Mouse (Mus musculus): ENCODE data around the gene Fam57a. TPM values are rescaled to one million over a fixed set of nuclear protein-coding genes. Genes with fewer than 3 reads are reported as not detected.
A peak's percentile ranks its signal among the peaks of the same experiment; 100 is the strongest.

Gene Fam57a
- polyA plus RNA-seq, 1 experiment from 2014 or later: 32.4 TPM

DNA sequence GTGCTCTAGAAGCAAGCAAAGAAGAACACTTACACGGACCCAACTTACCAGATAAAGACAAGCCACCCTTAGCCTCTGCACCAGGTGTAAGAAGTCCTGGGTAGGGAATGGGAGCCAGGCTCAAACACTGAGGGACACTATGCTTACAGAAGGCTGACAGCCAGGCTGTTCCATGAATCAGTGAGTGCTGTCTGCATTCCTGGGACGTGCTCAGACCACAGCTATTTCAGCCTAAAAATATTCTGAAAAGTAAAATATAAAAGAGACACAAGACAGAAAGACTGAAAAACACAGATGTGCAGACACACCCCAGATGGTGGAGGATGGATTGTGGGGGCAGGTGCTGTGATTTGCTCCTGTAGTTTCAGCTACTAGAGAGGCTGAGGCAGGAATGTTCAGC is 24.6 kb upstream of the Fam57a start:
- Histone ChIP-seq H3K4me3 (no peak overlapping the region), H3K36me3 (peaks cover 34% of the 10 kb centered on the region), H3K27ac (replicated peaks) (no peak overlapping the region), H3K27me3 (ENCODE audit: low read depth, poor library complexity, severe bottlenecking) (no peaks in the 10 kb centered on the region), H3K9me3 (replicated peaks) (no peaks in the 10 kb centered on the region), H3K4me1 (no peaks in the 10 kb centered on the region)
- no peak for DNase-seq (ENCODE audit: low spot score)
- 91% methylated on average over 2 of the region's 2 CpGs for WGBS

- Histone ChIP-seq H3K27me3 (ENCODE audit: low read depth, poor library complexity, severe bottlenecking) (no peaks in the 10 kb centered on the region), H3K27ac (replicated peaks) (no peak overlapping the region), H3K4me3 (no peak overlapping the region), H3K36me3 (peaks cover 58% of the 10 kb centered on the region), H3K9me3 (replicated peaks) (no peaks in the 10 kb centered on the region), H3K4me1 (no peaks in the 10 kb centered on the region)
- WGBS: 96% methylated on average over 2 of the region's 2 CpGs
- DNase-seq (ENCODE audit: low spot score): no peak
These were observed 21.1 kb upstream of the Fam57a start for GRCm38 (mm10) chr11:76158375-76158774.

- H3K27ac ChIP-seq (replicated peaks): no peak overlapping the region
- no peaks in the 10 kb centered on the region for H3K9me3 ChIP-seq (replicated peaks)
- no peaks in the 10 kb centered on the region for H3K27me3 ChIP-seq (ENCODE audit: low read depth, poor library complexity, severe bottlenecking)
- H3K4me3 ChIP-seq: no peak overlapping the region
- no peaks in the 10 kb centered on the region for H3K4me1 ChIP-seq
- H3K36me3 ChIP-seq: peaks cover 56% of the 10 kb centered on the region
- no peak for DNase-seq (ENCODE audit: low spot score)
- 74% methylated on average over 6 of the region's 6 CpGs for WGBS
These were observed 19.2 kb upstream of the Fam57a start for GRCm38 (mm10) chr11:76160251-76160650.

GRCm38 (mm10) chr11:76166657-76167056 is 12.8 kb upstream of the Fam57a start:
- no peak for DNase-seq (ENCODE audit: low spot score)
- WGBS: 97% methylated on average over 4 of the region's 4 CpGs

GRCm38 (mm10) chr11:76167079-76167765 is 12.2 kb upstream of the Fam57a start:
- 38% methylated on average over 5 of the region's 5 CpGs for WGBS
- Histone ChIP-seq H3K4me1 (no peaks in the 10 kb centered on the region), H3K27ac (replicated peaks) (no peak overlapping the region), H3K27me3 (ENCODE audit: low read depth, poor library complexity, severe bottlenecking) (no peaks in the 10 kb centered on the region), H3K4me3 (no peak overlapping the region), H3K36me3 (peaks cover 28% of the 10 kb centered on the region), H3K9me3 (replicated peaks) (no peaks in the 10 kb centered on the region)
- peak; percentile 62 for DNase-seq (ENCODE audit: low spot score)

More at GRCm38 (mm10) chr11:76166657-76167056, 12.8 kb upstream of the Fam57a start:
- Histone ChIP-seq H3K4me3 (no peak overlapping the region), H3K4me1 (no peaks in the 10 kb centered on the region), H3K27me3 (ENCODE audit: low read depth, poor library complexity, severe bottlenecking) (no peaks in the 10 kb centered on the region), H3K27ac (replicated peaks) (no peak overlapping the region), H3K36me3 (peaks cover 24% of the 10 kb centered on the region), H3K9me3 (replicated peaks) (no peaks in the 10 kb centered on the region)

GRCm38 (mm10) chr11:76168976-76169375 is 10.5 kb upstream of the Fam57a start:
- Histone ChIP-seq H3K36me3 (peaks cover 29% of the 10 kb centered on the region), H3K4me3 (no peak overlapping the region), H3K27me3 (ENCODE audit: low read depth, poor library complexity, severe bottlenecking) (no peaks in the 10 kb centered on the region), H3K27ac (replicated peaks) (no peak overlapping the region), H3K9me3 (replicated peaks) (no peaks in the 10 kb centered on the region), H3K4me1 (no peaks in the 10 kb centered on the region)
- DNase-seq (ENCODE audit: low spot score): no peak
- 88% methylated on average over 3 of the region's 3 CpGs for WGBS

GRCm38 (mm10) chr11:76170207-76170606 is 9.3 kb upstream of the Fam57a start:
- H3K27me3 ChIP-seq (ENCODE audit: low read depth, poor library complexity, severe bottlenecking): no peaks in the 10 kb centered on the region
- no peak overlapping the region for H3K27ac ChIP-seq (replicated peaks)
- peaks cover 24% of the 10 kb centered on the region for H3K36me3 ChIP-seq
- no peak for DNase-seq (ENCODE audit: low spot score)
- no peaks in the 10 kb centered on the region for H3K9me3 ChIP-seq (replicated peaks)
- no peaks in the 10 kb centered on the region for H3K4me1 ChIP-seq
- 84% methylated on average over 5 of the region's 5 CpGs for WGBS
- no peak overlapping the region for H3K4me3 ChIP-seq

GRCm38 (mm10) chr11:76178726-76179494 is 561 bp upstream of the Fam57a start:
- Histone ChIP-seq H3K9me3 (replicated peaks) (no peaks in the 10 kb centered on the region), H3K27ac (replicated peaks) (peak overlapping the region; percentile 85), H3K4me1 (peaks cover 19% of the 10 kb centered on the region), H3K36me3 (peaks cover 3% of the 10 kb centered on the region), H3K4me3 (peak overlapping the region; percentile 95), H3K27me3 (ENCODE audit: low read depth, poor library complexity, severe bottlenecking) (no peaks in the 10 kb centered on the region)
- DNase-seq (ENCODE audit: low spot score): peak; percentile 28
- whole genome bisulfite sequencing: 2% methylated on average over 28 of the region's 28 CpGs

DNA sequence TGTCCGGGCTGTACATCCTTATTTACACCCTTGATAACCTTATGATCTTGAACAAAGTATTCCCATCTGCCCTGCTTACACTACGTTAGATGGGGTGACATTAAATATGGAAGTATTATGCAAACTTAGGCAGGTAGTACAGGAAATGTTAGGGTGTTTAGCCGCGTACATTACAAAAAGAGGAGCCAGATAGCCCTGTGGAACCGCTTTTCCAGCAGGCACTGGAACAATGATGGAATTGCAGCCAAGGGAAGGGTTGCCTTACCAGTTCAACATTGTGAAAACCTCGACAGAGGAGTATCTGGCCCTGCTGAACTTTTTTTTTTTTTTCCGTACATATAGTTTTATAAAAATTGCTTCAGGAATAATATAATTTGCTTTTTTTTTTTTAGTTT is 672 bp downstream of the Fam57a start:
- 23% methylated on average over 7 of the region's 7 CpGs for whole genome bisulfite sequencing

GRCm38 (mm10) chr11:76183745-76184144 is 4.3 kb downstream of the Fam57a start:
- Histone ChIP-seq H3K9me3 (replicated peaks) (no peaks in the 10 kb centered on the region), H3K27me3 (ENCODE audit: low read depth, poor library complexity, severe bottlenecking) (no peaks in the 10 kb centered on the region), H3K4me3 (no peak overlapping the region), H3K27ac (replicated peaks) (no peak overlapping the region), H3K4me1 (peaks cover 12% of the 10 kb centered on the region), H3K36me3 (no peaks in the 10 kb centered on the region)
- WGBS: 91% methylated on average over 4 of the region's 4 CpGs
- no peak for DNase-seq (ENCODE audit: low spot score)

More for the DNA sequence above, 672 bp downstream of the Fam57a start:
- no peaks in the 10 kb centered on the region for H3K36me3 ChIP-seq
- H3K27ac ChIP-seq (replicated peaks): peak overlapping the region; percentile 85; the same call in 1 of the 2 replicates
- H3K4me1 ChIP-seq: peaks cover 19% of the 10 kb centered on the region
- H3K9me3 ChIP-seq (replicated peaks): no peaks in the 10 kb centered on the region
- no peak for DNase-seq (ENCODE audit: low spot score)
- H3K27me3 ChIP-seq (ENCODE audit: low read depth, poor library complexity, severe bottlenecking): no peaks in the 10 kb centered on the region
- H3K4me3 ChIP-seq: peak overlapping the region; percentile 95

- 85% methylated on average over 6 of the region's 6 CpGs for WGBS
- H3K9me3 ChIP-seq (replicated peaks): no peaks in the 10 kb centered on the region
- DNase-seq (ENCODE audit: low spot score): no peak
- no peaks in the 10 kb centered on the region for H3K27me3 ChIP-seq (ENCODE audit: low read depth, poor library complexity, severe bottlenecking)
- no peak overlapping the region for H3K27ac ChIP-seq (replicated peaks)
- H3K4me1 ChIP-seq: no peaks in the 10 kb centered on the region
- no peak overlapping the region for H3K4me3 ChIP-seq
- H3K36me3 ChIP-seq: no peaks in the 10 kb centered on the region
These were observed 7.4 kb downstream of the Fam57a start for GRCm38 (mm10) chr11:76186908-76187307.

DNA sequence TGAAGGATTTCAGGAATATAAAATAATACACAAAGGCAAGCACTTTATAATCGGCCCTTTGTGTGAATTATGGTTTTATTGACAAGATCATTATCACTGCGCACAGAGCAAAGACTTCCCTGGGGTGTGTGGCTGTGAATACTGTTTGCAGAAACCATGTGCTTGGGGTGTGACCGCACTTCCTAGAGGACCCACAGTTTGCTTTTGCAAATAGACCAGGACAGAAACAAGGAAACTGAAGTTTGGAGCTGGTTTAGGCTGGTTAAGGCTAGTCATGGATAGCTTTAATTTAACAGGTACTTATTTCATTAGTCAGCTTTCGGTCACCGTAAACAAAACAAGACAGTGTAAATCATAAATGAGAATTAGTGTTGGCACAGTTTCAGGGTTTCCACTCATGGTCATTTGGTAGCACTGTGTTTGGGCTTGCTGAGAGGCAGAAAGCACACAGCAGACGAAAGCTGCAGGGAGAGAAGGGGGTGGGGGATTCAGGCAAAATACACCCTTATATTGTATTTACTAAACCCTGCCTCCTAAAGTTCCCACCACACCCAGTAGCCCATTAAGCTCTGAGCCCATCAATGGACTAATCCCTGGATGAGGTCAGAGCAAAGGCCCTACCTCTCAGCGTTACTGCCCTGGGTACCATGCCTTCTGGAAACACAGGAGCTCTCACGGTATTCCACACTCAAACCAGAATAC is 17.0 kb downstream of the Fam57a start:
- WGBS: 67% methylated on average over 8 of the region's 8 CpGs
- DNase-seq (ENCODE audit: low spot score): no peak

More for the DNA sequence above, 17.0 kb downstream of the Fam57a start:
- Histone ChIP-seq H3K27me3 (ENCODE audit: low read depth, poor library complexity, severe bottlenecking) (peaks cover 15% of the 10 kb centered on the region), H3K27ac (replicated peaks) (no peak overlapping the region), H3K36me3 (no peaks in the 10 kb centered on the region), H3K4me1 (peaks cover 10% of the 10 kb centered on the region), H3K4me3 (no peak overlapping the region), H3K9me3 (replicated peaks) (no peaks in the 10 kb centered on the region)

Measured in midbrain, embryonic 10.5 days (tissue).